Mouse (Mus musculus) forelimb bud, embryonic 11.5 days (tissue): Measurements from ENCODE around the gene Ptger1.
A peak's percentile ranks its signal among the peaks of the same experiment; 100 is the strongest.

Experiments
- DNase-seq: peaks from one replicate; pipeline ENCODE4 v3.0.0-alpha.2; 2012; ENCODE audit warnings: low read depth, low spot score

Gene Ptger1

GRCm38 (mm10) chr8:83656043-83656442 is 10.4 kb upstream of the Ptger1 start:
- DNase-seq: no peak

- no peak for DNase-seq
Observed at GRCm38 (mm10) chr8:83656484-83657246, 9.8 kb upstream of the Ptger1 start.

- DNase-seq: no peak
Observed at GRCm38 (mm10) chr8:83660545-83660944, 5.9 kb upstream of the Ptger1 start.

GRCm38 (mm10) chr8:83660995-83661680 is 5.3 kb upstream of the Ptger1 start:
- no peak for DNase-seq

GRCm38 (mm10) chr8:83662421-83662826 is 4.1 kb upstream of the Ptger1 start:
- DNase-seq: peak; percentile 84

GRCm38 (mm10) chr8:83664096-83664495 is 2.4 kb upstream of the Ptger1 start:
- no peak for DNase-seq

GRCm38 (mm10) chr8:83664931-83665625 is 1.4 kb upstream of the Ptger1 start:
- DNase-seq: no peak

GRCm38 (mm10) chr8:83666866-83667234 is 372 bp downstream of the Ptger1 start:
- DNase-seq: no peak

- no peak for DNase-seq
Observed at GRCm38 (mm10) chr8:83667526-83667925, 1.0 kb downstream of the Ptger1 start.

- peak; percentile 80 for DNase-seq
Observed at GRCm38 (mm10) chr8:83668010-83668916, 1.8 kb downstream of the Ptger1 start.

GRCm38 (mm10) chr8:83669013-83669412 is 2.5 kb downstream of the Ptger1 start:
- no peak for DNase-seq

- no peak for DNase-seq
Observed at GRCm38 (mm10) chr8:83672936-83673335, 6.5 kb downstream of the Ptger1 start.

- no peak for DNase-seq
Observed at GRCm38 (mm10) chr8:83674497-83674896, 8.0 kb downstream of the Ptger1 start.

- DNase-seq: no peak
Observed at GRCm38 (mm10) chr8:83679866-83680265, 13.4 kb downstream of the Ptger1 start.

- no peak for DNase-seq
Observed at GRCm38 (mm10) chr8:83680603-83681002, 14.1 kb downstream of the Ptger1 start.

- peak; percentile 57 for DNase-seq
Observed at GRCm38 (mm10) chr8:83681099-83681498, 14.6 kb downstream of the Ptger1 start.

GRCm38 (mm10) chr8:83684517-83684916 is 18.0 kb downstream of the Ptger1 start:
- no peak for DNase-seq

- DNase-seq: no peak
Observed at GRCm38 (mm10) chr8:83689264-83689663, 22.8 kb downstream of the Ptger1 start.

- no peak for DNase-seq
Observed at GRCm38 (mm10) chr8:83693609-83694236, 27.2 kb downstream of the Ptger1 start.

GRCm38 (mm10) chr8:83694369-83695160 is 28.1 kb downstream of the Ptger1 start:
- DNase-seq: no peak
